Mouse (Mus musculus) spleen, adult 2 months (tissue): ENCODE data around the gene Lekr1.

ENCODE experiments used
- CTCF ChIP-seq: fragments of 200-500 bp; IDR thresholded peaks from 2 replicates; pipeline ENCODE4 v1.5.1; 2011; ENCODE audit warnings: mild to moderate bottlenecking, inconsistent platforms; ENCODE audit not compliant: insufficient read depth, insufficient read length, insufficient replicate concordance; ENCODE audit errors: extremely low read depth
- POLR2A ChIP-seq: fragments of 200-500 bp; IDR thresholded peaks from 2 replicates; pipeline ENCODE4 v1.6.1; 2011; ENCODE audit warnings: low read depth, low read length, inconsistent platforms

GRCm38 (mm10) chr3:65794711-65795110, 128.7 kb downstream of the Lekr1 start:
- TF ChIP-seq CTCF (no peak), POLR2A (no peak)
